Mouse (Mus musculus) stomach, embryonic 16.5 days (tissue): ENCODE measurements around the gene Tnnt3. TPM values are rescaled to one million over a fixed set of nuclear protein-coding genes. Genes with fewer than 3 reads are reported as not detected.

Experiments
- polyA plus RNA-seq: library from polyadenylated mRNA; unstranded; fragments of >200 nt; fragmentation: Nextera tagmentation; extraction: Ambion mirVana; gene quantifications from 2 replicates; pipeline ENCODE4 v1.2.1, GENCODE M21; 2015

Gene Tnnt3
- polyA plus RNA-seq, 1 experiment from 2014 or later = 208 TPM

Other genes with a start within 250 kb of the Tnnt3 start
- not detected in 2 replicates for gene Gm2431, start 240.5 kb upstream of the Tnnt3 start, polyA plus RNA-seq
- gene Gm4559, start 224.5 kb upstream of the Tnnt3 start, polyA plus RNA-seq = not detected in 2 replicates
- not detected in 2 replicates for gene Krtap5-1, start 201.7 kb upstream of the Tnnt3 start, polyA plus RNA-seq
- not detected in 2 replicates for gene Krtap5-4, start 195.3 kb upstream of the Tnnt3 start, polyA plus RNA-seq
- gene Ifitm10, start 125.1 kb upstream of the Tnnt3 start, polyA plus RNA-seq = 3.7 and 5.2 TPM in 2 replicates
- gene Gm49369, start 116.2 kb upstream of the Tnnt3 start, polyA plus RNA-seq = 0.96 TPM in 1 of 2 replicates, not detected in the other
- 451 and 599 TPM in 2 replicates for gene Ctsd, start 110.8 kb upstream of the Tnnt3 start, polyA plus RNA-seq
- 31.1 and 50.1 TPM in 2 replicates for gene Syt8, start 64.0 kb upstream of the Tnnt3 start, polyA plus RNA-seq
- gene Tnni2, start 57.0 kb upstream of the Tnnt3 start, polyA plus RNA-seq = 20.2 and 217 TPM in 2 replicates
- gene Lsp1, start 38.0 kb upstream of the Tnnt3 start, polyA plus RNA-seq = 216 and 235 TPM in 2 replicates
- gene Mrpl23, start 33.9 kb downstream of the Tnnt3 start, polyA plus RNA-seq = 16.2 and 30.7 TPM in 2 replicates
- gene Igf2, start 168.0 kb downstream of the Tnnt3 start, polyA plus RNA-seq = 669 and 788 TPM in 2 replicates
- gene Gm49394, start 171.1 kb downstream of the Tnnt3 start, polyA plus RNA-seq = 0.09 TPM in 1 of 2 replicates, not detected in the other
- gene Ins2, start 244.5 kb downstream of the Tnnt3 start, polyA plus RNA-seq = 350 and 420 TPM in 2 replicates